Mouse (Mus musculus): Measurements from ENCODE around the gene Dact2.

- TF ChIP-seq CTCF (conservative IDR thresholded peaks at IDR 0.05; ENCODE audit: low read length) = no peak
- no peak for TF ChIP-seq NANOG (IDR thresholded peaks at IDR 0.05; ENCODE audit: borderline replicate concordance, low read length)
- TF ChIP-seq POU5F1 (IDR thresholded peaks at IDR 0.05; ENCODE audit: borderline replicate concordance, low read length) = no peak
Measured at GRCm38 (mm10) chr17:14165332-14165876, 38.7 kb downstream of the Dact2 start.

All from E14TG2a.4 (cell line).